Mouse (Mus musculus) kidney, postnatal 0 days (tissue): ENCODE results near the gene Emp1. TPM values are rescaled to one million over a fixed set of nuclear protein-coding genes. Genes with fewer than 3 reads are reported as not detected.
A peak's percentile ranks its signal among the peaks of the same experiment; 100 is the strongest.

Source experiments
- ATAC-seq: fragments of 200-750 bp; cut with Nextera tagmentation; replicated peaks from 2 replicates; pipeline ENCODE4 v1.8.0; 2017; ENCODE audit warnings: low read depth, moderate number of reproducible peaks, moderate TSS enrichment, moderate library complexity; ENCODE audit not compliant: low FRiP score
- DNase-seq: peaks from one replicate; pipeline ENCODE4 v3.0.0-alpha.2; 2016; ENCODE audit warnings: low spot score
- H3K27ac ChIP-seq: fragments of 300-500 bp; sonication (generic); 2 replicates; pipeline ENCODE4 v1.5.1; 2014; ENCODE audit warnings: mild to moderate bottlenecking
- H3K27me3 ChIP-seq: fragments of 300-500 bp; sonication (generic); 2 replicates; pipeline ENCODE4 v1.6.1; 2014; ENCODE audit warnings: low read length, mixed read lengths; ENCODE audit not compliant: insufficient read depth
- H3K36me3 ChIP-seq: fragments of 300-500 bp; sonication (generic); 2 replicates; pipeline ENCODE4 v1.6.1; 2014; ENCODE audit warnings: low read length, mixed read lengths; ENCODE audit not compliant: insufficient read depth
- H3K4me1 ChIP-seq: fragments of 300-500 bp; sonication (generic); replicated peaks from 2 replicates; pipeline ENCODE4 v1.6.1; 2014; ENCODE audit warnings: antibody characterized with exemption, low read length, mixed read lengths; ENCODE audit not compliant: insufficient read depth
- H3K4me2 ChIP-seq: fragments of 300-500 bp; sonication (generic); 2 replicates; pipeline ENCODE4 v1.6.1; 2014; ENCODE audit warnings: mild to moderate bottlenecking, low read length, moderate library complexity, mixed read lengths
- H3K4me3 ChIP-seq: fragments of 300-500 bp; sonication (generic); replicated peaks from 2 replicates; pipeline ENCODE4 v1.5.1; 2014; ENCODE audit warnings: low read depth, low read length
- H3K9ac ChIP-seq: fragments of 300-500 bp; sonication (generic); 2 replicates; pipeline ENCODE4 v1.6.1; 2014; ENCODE audit warnings: low read depth, low read length
- H3K9me3 ChIP-seq: fragments of 300-500 bp; sonication (generic); replicated peaks from 2 replicates; pipeline ENCODE4 v1.6.1; 2016; ENCODE audit warnings: low read length, inconsistent platforms, mixed read lengths
- CTCF ChIP-seq: IDR thresholded peaks from 2 replicates; pipeline ENCODE4 v1.5.1; 2016; ENCODE audit warnings: antibody characterized with exemption, low read depth, mild to moderate bottlenecking, moderate library complexity
- WGBS: fragments of 180-500 bp; shearing (Covaris S2); extraction: QIAGEN DNeasy Blood & Tissue Kit; methylation state at CpG from one replicate; pipeline ENCODE4 v1.1.7; 2014; 5-methylcytosine and 5-hydroxymethylcytosine counted together
- polyA plus RNA-seq: library from polyadenylated mRNA; unstranded; fragments of >200 nt; fragmentation: Nextera tagmentation; extraction: Ambion mirVana; gene quantifications from 2 replicates; pipeline ENCODE4 v1.2.1, GENCODE M21; 2015

The Emp1 gene
- polyA plus RNA-seq, 1 experiment from 2014 or later: 54.7 TPM

GRCm38 (mm10) chr6:135336376-135336775, 26.0 kb upstream of the Emp1 start:
- WGBS: 89% methylated on average over 8 of the region's 8 CpGs
- Histone ChIP-seq H3K36me3 (no peaks in the 10 kb centered on the region), H3K9ac (no peak overlapping the region), H3K4me3 (no peak overlapping the region), H3K9me3 (no peaks in the 10 kb centered on the region), H3K4me2 (no peak overlapping the region), H3K4me1 (peaks cover 21% of the 10 kb centered on the region), H3K27ac (no peak overlapping the region), H3K27me3 (no peaks in the 10 kb centered on the region)
- DNase-seq (no peak), ATAC-seq (no peak)
- TF ChIP-seq CTCF: no peak

- H3K36me3 ChIP-seq: no peaks in the 10 kb centered on the region
- TF ChIP-seq CTCF: no peak
- no peak for ATAC-seq
- no peak for DNase-seq
- H3K4me2 ChIP-seq: no peak overlapping the region
- 55% methylated on average over 9 of the region's 9 CpGs for WGBS
- peaks cover 9% of the 10 kb centered on the region; the same call in 1 of the 2 replicates for H3K4me1 ChIP-seq
- peak overlapping the region; percentile 62 for H3K27ac ChIP-seq
- no peaks in the 10 kb centered on the region for H3K27me3 ChIP-seq
- no peak overlapping the region for H3K4me3 ChIP-seq
- no peaks in the 10 kb centered on the region for H3K9me3 ChIP-seq
- no peak overlapping the region for H3K9ac ChIP-seq
These were observed 21.8 kb upstream of the Emp1 start for GRCm38 (mm10) chr6:135340355-135341075.

DNA sequence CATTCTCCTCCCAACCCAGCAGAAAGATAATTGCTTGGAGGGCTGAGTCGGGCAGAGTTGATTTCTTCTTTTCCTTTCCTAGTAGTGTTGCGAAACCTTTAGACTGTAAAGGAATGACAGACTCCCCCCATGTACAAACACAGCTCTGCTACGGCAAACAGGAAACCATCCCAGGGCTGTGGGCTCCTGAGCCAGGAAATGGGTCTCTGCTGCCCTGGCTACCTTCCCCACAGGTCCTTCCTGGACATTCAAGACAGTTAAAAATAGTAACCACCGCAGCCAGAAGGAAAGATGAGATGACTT, 21.3 kb upstream of the Emp1 start:
- no peak overlapping the region for H3K4me3 ChIP-seq
- peak overlapping the region; percentile 62 for H3K27ac ChIP-seq
- no peak for TF ChIP-seq CTCF
- peak; percentile 65 for DNase-seq
- H3K27me3 ChIP-seq: no peaks in the 10 kb centered on the region
- ATAC-seq: no peak
- no peak overlapping the region for H3K9ac ChIP-seq
- peaks cover 9% of the 10 kb centered on the region; the same call in 1 of the 2 replicates for H3K4me1 ChIP-seq
- no peaks in the 10 kb centered on the region for H3K9me3 ChIP-seq
- no peaks in the 10 kb centered on the region for H3K36me3 ChIP-seq
- 43% methylated on average over 4 of the region's 4 CpGs for WGBS
- no peak overlapping the region for H3K4me2 ChIP-seq

- Histone ChIP-seq H3K27me3 (no peaks in the 10 kb centered on the region), H3K36me3 (no peaks in the 10 kb centered on the region), H3K4me2 (no peak overlapping the region), H3K4me1 (peaks cover 7% of the 10 kb centered on the region), H3K27ac (peak overlapping the region; percentile 66), H3K4me3 (no peak overlapping the region), H3K9ac (no peak overlapping the region), H3K9me3 (no peaks in the 10 kb centered on the region)
- no peak for TF ChIP-seq CTCF
- DNase-seq: peak; percentile 80
- WGBS: 38% methylated on average over 8 of the region's 8 CpGs
- peak; percentile 82 for ATAC-seq
These were observed 10.6 kb upstream of the Emp1 start for GRCm38 (mm10) chr6:135351638-135352302.

DNA sequence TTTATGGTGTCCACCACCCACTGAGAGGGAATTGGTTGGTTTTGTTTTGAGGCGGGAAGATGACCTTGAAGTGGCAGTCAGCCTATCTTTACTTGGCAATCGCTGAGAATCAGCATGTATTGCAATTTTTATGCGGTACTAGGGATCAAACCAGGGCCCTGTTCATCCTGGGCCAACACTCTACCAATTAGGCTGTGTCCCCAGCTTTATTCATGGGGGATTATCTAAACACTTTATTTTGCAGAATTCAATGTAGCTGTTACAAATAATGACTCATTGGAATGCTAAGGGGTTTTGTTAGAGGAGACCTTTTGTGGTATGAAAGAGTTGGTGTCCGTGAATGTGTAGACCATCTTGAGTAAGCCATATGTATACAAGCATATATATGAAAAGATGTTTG, 9.8 kb upstream of the Emp1 start:
- Histone ChIP-seq H3K4me2 (no peak overlapping the region), H3K27me3 (no peaks in the 10 kb centered on the region), H3K9me3 (no peaks in the 10 kb centered on the region), H3K36me3 (no peaks in the 10 kb centered on the region), H3K4me3 (no peak overlapping the region), H3K4me1 (peaks cover 7% of the 10 kb centered on the region), H3K9ac (no peak overlapping the region), H3K27ac (peak overlapping the region; percentile 66; the same call in 1 of the 2 replicates)
- WGBS: 84% methylated on average over 4 of the region's 4 CpGs
- DNase-seq (no peak), ATAC-seq (no peak)
- TF ChIP-seq CTCF: no peak

- no peak overlapping the region for H3K4me2 ChIP-seq
- no peaks in the 10 kb centered on the region for H3K9me3 ChIP-seq
- DNase-seq (peak; percentile 80), ATAC-seq (0 out of 2 replicates have a peak, but pooled peaks have one; percentile 31)
- H3K4me3 ChIP-seq: no peak overlapping the region
- no peak overlapping the region for H3K27ac ChIP-seq
- no peaks in the 10 kb centered on the region for H3K36me3 ChIP-seq
- no peak overlapping the region for H3K9ac ChIP-seq
- no peak for TF ChIP-seq CTCF
- 64% methylated on average over 4 of the region's 4 CpGs for WGBS
- no peaks in the 10 kb centered on the region for H3K27me3 ChIP-seq
- peaks cover 7% of the 10 kb centered on the region for H3K4me1 ChIP-seq
These were observed 7.4 kb upstream of the Emp1 start for GRCm38 (mm10) chr6:135354953-135355352.
